Mouse (Mus musculus): ENCODE data around the gene Gc. TPM values are rescaled to one million over a fixed set of nuclear protein-coding genes. Genes with fewer than 3 reads are reported as not detected.

Gene Gc
- polyA plus RNA-seq, 1 experiment from 2014 or later = not detected

GRCm38 (mm10) chr5:89390405-89390804 lies 67.3 kb downstream of the Gc start:
- no peak for DNase-seq (ENCODE audit: low spot score)
- ATAC-seq (ENCODE audit: insufficient number of reproducible peaks, low FRiP score, low TSS enrichment, low read depth) = no peak
- WGBS = 77% methylated on average over 1 of the region's 1 CpGs
- Histone ChIP-seq H3K4me1 (ENCODE audit: control insufficient read depth, insufficient read depth, low read length) (no peaks in the 10 kb centered on the region), H3K27me3 (ENCODE audit: control insufficient read depth, insufficient read depth, low read length) (no peaks in the 10 kb centered on the region), H3K4me2 (ENCODE audit: low read depth, severe bottlenecking) (no peak overlapping the region), H3K27ac (replicated peaks; ENCODE audit: low read depth, low read length) (no peak overlapping the region), H3K9me3 (ENCODE audit: control insufficient read depth, low read length) (no peaks in the 10 kb centered on the region), H3K36me3 (ENCODE audit: control insufficient read depth, insufficient read depth, low read length) (no peaks in the 10 kb centered on the region), H3K9ac (ENCODE audit: low read length) (no peak overlapping the region), H3K4me3 (ENCODE audit: low read depth, low read length) (no peak overlapping the region)

GRCm38 (mm10) chr5:89384204-89384603 lies 73.5 kb downstream of the Gc start:
- Histone ChIP-seq H3K27ac (replicated peaks; ENCODE audit: low read depth, low read length) (no peak overlapping the region), H3K27me3 (ENCODE audit: control insufficient read depth, insufficient read depth, low read length) (no peaks in the 10 kb centered on the region), H3K9ac (ENCODE audit: low read length) (no peak overlapping the region), H3K36me3 (ENCODE audit: control insufficient read depth, insufficient read depth, low read length) (no peaks in the 10 kb centered on the region), H3K4me1 (ENCODE audit: control insufficient read depth, insufficient read depth, low read length) (no peaks in the 10 kb centered on the region), H3K4me2 (ENCODE audit: low read depth, severe bottlenecking) (no peak overlapping the region), H3K9me3 (ENCODE audit: control insufficient read depth, low read length) (no peaks in the 10 kb centered on the region), H3K4me3 (ENCODE audit: low read depth, low read length) (no peak overlapping the region)
- DNase-seq (ENCODE audit: low spot score) (no peak), ATAC-seq (ENCODE audit: insufficient number of reproducible peaks, low FRiP score, low TSS enrichment, low read depth) (no peak)
- 32% methylated on average over 5 of the region's 5 CpGs for WGBS

GRCm38 (mm10) chr5:89381340-89381739 lies 76.4 kb downstream of the Gc start:
- DNase-seq (ENCODE audit: low spot score) (no peak), ATAC-seq (ENCODE audit: insufficient number of reproducible peaks, low FRiP score, low TSS enrichment, low read depth) (no peak)
- 89% methylated on average over 4 of the region's 4 CpGs for WGBS
- Histone ChIP-seq H3K27me3 (ENCODE audit: control insufficient read depth, insufficient read depth, low read length) (no peaks in the 10 kb centered on the region), H3K27ac (replicated peaks; ENCODE audit: low read depth, low read length) (no peak overlapping the region), H3K36me3 (ENCODE audit: control insufficient read depth, insufficient read depth, low read length) (no peaks in the 10 kb centered on the region), H3K4me3 (ENCODE audit: low read depth, low read length) (no peak overlapping the region), H3K9me3 (ENCODE audit: control insufficient read depth, low read length) (no peaks in the 10 kb centered on the region), H3K4me2 (ENCODE audit: low read depth, severe bottlenecking) (no peak overlapping the region), H3K4me1 (ENCODE audit: control insufficient read depth, insufficient read depth, low read length) (no peaks in the 10 kb centered on the region), H3K9ac (ENCODE audit: low read length) (no peak overlapping the region)

GRCm38 (mm10) chr5:89370140-89370539 lies 87.6 kb downstream of the Gc start:
- ATAC-seq (ENCODE audit: insufficient number of reproducible peaks, low FRiP score, low TSS enrichment, low read depth) (no peak), DNase-seq (ENCODE audit: low spot score) (no peak)
- no peaks in the 10 kb centered on the region for H3K9me3 ChIP-seq (ENCODE audit: control insufficient read depth, low read length)
- no peak overlapping the region for H3K4me2 ChIP-seq (ENCODE audit: low read depth, severe bottlenecking)
- H3K4me3 ChIP-seq (ENCODE audit: low read depth, low read length) = no peak overlapping the region
- no peak overlapping the region for H3K9ac ChIP-seq (ENCODE audit: low read length)
- WGBS = 48% methylated on average over 1 of the region's 1 CpGs
- no peaks in the 10 kb centered on the region for H3K27me3 ChIP-seq (ENCODE audit: control insufficient read depth, insufficient read depth, low read length)
- H3K36me3 ChIP-seq (ENCODE audit: control insufficient read depth, insufficient read depth, low read length) = no peaks in the 10 kb centered on the region
- H3K4me1 ChIP-seq (ENCODE audit: control insufficient read depth, insufficient read depth, low read length) = no peaks in the 10 kb centered on the region
- no peak overlapping the region for H3K27ac ChIP-seq (replicated peaks; ENCODE audit: low read depth, low read length)

- Histone ChIP-seq H3K27ac (replicated peaks; ENCODE audit: low read depth, low read length) (no peak overlapping the region), H3K4me1 (ENCODE audit: control insufficient read depth, insufficient read depth, low read length) (no peaks in the 10 kb centered on the region), H3K9me3 (ENCODE audit: control insufficient read depth, low read length) (no peaks in the 10 kb centered on the region), H3K36me3 (ENCODE audit: control insufficient read depth, insufficient read depth, low read length) (no peaks in the 10 kb centered on the region), H3K27me3 (ENCODE audit: control insufficient read depth, insufficient read depth, low read length) (no peaks in the 10 kb centered on the region), H3K4me3 (ENCODE audit: low read depth, low read length) (no peak overlapping the region), H3K9ac (ENCODE audit: low read length) (no peak overlapping the region), H3K4me2 (ENCODE audit: low read depth, severe bottlenecking) (no peak overlapping the region)
- no peak for ATAC-seq (ENCODE audit: insufficient number of reproducible peaks, low FRiP score, low TSS enrichment, low read depth)
- DNase-seq (ENCODE audit: low spot score) = no peak
- 68% methylated on average over 4 of the region's 4 CpGs for WGBS
Observed at GRCm38 (mm10) chr5:89368045-89368743, 89.5 kb downstream of the Gc start.

Other genes starting within 250 kb of the Gc start
- 0.11 TPM in 1 of 2 replicates, not detected in the other for gene Npffr2, start 69.5 kb upstream of the Gc start, polyA plus RNA-seq (2014; fragmentation: Nextera tagmentation; extraction: Ambion mirVana)